Mouse (Mus musculus) liver, embryonic 16.5 days (tissue): ENCODE results near the gene Abhd8. TPM values are rescaled to one million over a fixed set of nuclear protein-coding genes. Genes with fewer than 3 reads are reported as not detected.

Source experiments
- ATAC-seq: fragments of 200-750 bp; cut with Nextera tagmentation; 2 replicates; pipeline ENCODE4 v1.8.0; 2017; ENCODE audit warnings: low read depth, mild to moderate bottlenecking, moderate number of reproducible peaks, moderate library complexity
- H3K27ac ChIP-seq: fragments of 300-500 bp; sonication (generic); 2 replicates; pipeline ENCODE4 v1.5.1; 2014; ENCODE audit warnings: mild to moderate bottlenecking, low read length
- H3K27me3 ChIP-seq: fragments of 300-500 bp; sonication (generic); 2 replicates; pipeline ENCODE4 v1.6.1; 2014; ENCODE audit warnings: low read depth, low read length, mixed read lengths; ENCODE audit not compliant: control insufficient read depth, insufficient read depth
- H3K36me3 ChIP-seq: fragments of 300-500 bp; sonication (generic); 2 replicates; pipeline ENCODE4 v1.6.1; 2014; ENCODE audit warnings: mild to moderate bottlenecking; ENCODE audit not compliant: control insufficient read depth, insufficient read depth
- H3K4me1 ChIP-seq: fragments of 300-500 bp; sonication (generic); 2 replicates; pipeline ENCODE4 v1.6.1; 2014; ENCODE audit warnings: low read depth, low read length, mixed read lengths; ENCODE audit not compliant: control insufficient read depth
- H3K4me2 ChIP-seq: fragments of 300-500 bp; sonication (generic); 2 replicates; pipeline ENCODE4 v1.6.1; 2014; ENCODE audit warnings: low read depth, low read length, mixed read lengths
- H3K4me3 ChIP-seq: fragments of 300-500 bp; sonication (generic); 2 replicates; pipeline ENCODE4 v1.5.1; 2014; ENCODE audit warnings: low read depth, mild to moderate bottlenecking, low read length
- H3K9ac ChIP-seq: fragments of 300-500 bp; sonication (generic); 2 replicates; pipeline ENCODE4 v1.6.1; 2014; ENCODE audit warnings: low read depth, low read length
- H3K9me3 ChIP-seq: fragments of 300-500 bp; sonication (generic); replicated peaks from 2 replicates; pipeline ENCODE4 v1.6.1; 2016; ENCODE audit warnings: low read length; ENCODE audit not compliant: control insufficient read depth
- WGBS: fragments of 180-500 bp; shearing (Covaris S2); extraction: QIAGEN DNeasy Blood & Tissue Kit; methylation state at CpG from one replicate; pipeline ENCODE4 v1.1.7; 2014; ENCODE audit not compliant: insufficient replicate concordance; 5-methylcytosine and 5-hydroxymethylcytosine counted together
- polyA plus RNA-seq: library from polyadenylated mRNA; unstranded; fragments of >200 nt; fragmentation: Nextera tagmentation; extraction: Ambion mirVana; gene quantifications from 2 replicates; pipeline ENCODE4 v1.2.1, GENCODE M21; 2015

Abhd8 gene
- 5.0 and 5.7 TPM in 2 replicates for polyA plus RNA-seq

DNA sequence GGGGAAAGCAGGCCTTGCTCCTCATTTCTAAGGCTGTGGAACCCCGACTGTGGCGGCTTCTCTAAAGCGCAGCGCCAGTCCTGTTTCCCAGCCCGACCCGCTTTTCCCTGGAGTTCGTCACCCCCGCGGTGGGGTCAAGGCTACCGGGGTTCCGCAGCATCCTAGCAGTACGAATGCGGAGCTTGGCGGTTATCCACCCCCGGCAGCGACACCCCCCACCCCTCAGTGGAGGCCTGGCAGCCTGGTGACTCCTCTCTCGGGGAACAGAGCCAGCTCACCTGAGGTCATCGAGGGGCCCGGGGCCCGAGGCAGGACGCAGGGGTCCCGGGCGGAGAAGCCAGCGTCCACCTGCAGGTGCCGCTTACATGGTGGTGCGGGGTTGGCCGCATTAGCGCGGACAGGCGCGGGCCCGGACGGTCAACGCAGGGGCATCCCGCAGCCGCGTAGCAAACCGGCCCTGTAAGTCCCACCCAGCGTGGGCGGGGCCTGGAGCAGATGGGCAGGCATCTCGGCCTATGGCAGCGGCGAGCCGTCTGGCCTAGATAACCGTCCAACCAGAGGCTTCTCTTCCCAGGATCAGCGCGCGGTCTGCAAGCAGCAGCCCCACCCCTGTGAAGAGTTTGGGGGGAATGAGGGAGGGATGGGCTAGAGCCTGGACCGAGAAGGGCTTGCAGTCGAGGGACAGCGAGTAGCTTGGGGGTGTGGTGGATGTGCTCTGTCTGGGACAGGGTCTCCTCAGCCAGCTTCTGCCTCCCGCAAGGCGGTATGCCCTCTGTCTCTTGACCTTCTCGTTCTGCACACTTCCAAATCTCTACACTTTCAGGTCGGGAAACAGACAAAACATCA lies at the start of gene Abhd8:
TSS of gene Abhd8 (minus strand) at position 468 of the 846 bp plus-strand sequence.
- ATAC-seq, result peak; percentile 76
- H3K9ac ChIP-seq, result peak within 1 kb of the TSS; percentile 91
- no peaks in the 10 kb centered on the region for H3K9me3 ChIP-seq
- H3K27ac ChIP-seq, result peak within 1 kb of the TSS; percentile 50
- under 1% methylated on average over 54 of the region's 55 CpGs for WGBS
- H3K4me1 ChIP-seq, result peaks cover 27% of the 10 kb centered on the region
- no peaks in the 10 kb centered on the region; the same call in 1 of the 2 replicates for H3K36me3 ChIP-seq
- peak within 1 kb of the TSS; percentile 98 for H3K4me2 ChIP-seq
- H3K27me3 ChIP-seq, result no peaks in the 10 kb centered on the region
- peak within 1 kb of the TSS; percentile 90 for H3K4me3 ChIP-seq

DNA sequence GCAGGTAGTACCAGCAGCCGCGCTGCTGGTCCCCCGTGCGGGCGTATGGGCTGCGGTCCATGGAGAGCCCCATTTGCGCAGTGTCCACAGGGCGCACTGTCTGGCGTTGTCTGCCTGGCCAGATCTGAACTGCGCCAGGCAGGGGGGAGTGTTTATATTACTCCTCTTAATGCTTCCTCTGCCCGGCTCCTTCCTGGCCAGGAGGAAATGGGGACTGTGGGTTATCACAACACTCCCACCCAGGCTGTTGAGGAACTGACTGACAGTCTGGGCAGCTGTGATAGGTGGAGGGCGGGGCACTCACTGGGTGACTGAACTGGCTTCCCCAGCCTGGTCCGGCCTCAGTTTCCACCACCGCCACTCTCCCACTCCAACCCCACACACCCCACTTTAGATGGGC lies 48.2 kb upstream of the Abhd8 start, which contains the start of gene Plvap:
TSS of gene Plvap (minus strand) at position 109 of the 400 bp plus-strand sequence.
- peak within 1 kb of the TSS; percentile 43 for H3K4me3 ChIP-seq
- H3K36me3 ChIP-seq, result no peaks in the 10 kb centered on the region
- H3K27ac ChIP-seq, result no peak within 1 kb of the TSS
- peak within 1 kb of the TSS; percentile 50 for H3K4me2 ChIP-seq
- no peak within 1 kb of the TSS for H3K9ac ChIP-seq
- H3K9me3 ChIP-seq, result no peaks in the 10 kb centered on the region
- ATAC-seq, result peak; percentile 81
- H3K27me3 ChIP-seq, result peaks cover 27% of the 10 kb centered on the region
- 7% methylated on average over 14 of the region's 14 CpGs for WGBS
- H3K4me1 ChIP-seq, result peaks cover 12% of the 10 kb centered on the region

GRCm38 (mm10) chr8:71509316-71509715 lies 45.9 kb upstream of the Abhd8 start:
- Histone ChIP-seq H3K36me3 (no peaks in the 10 kb centered on the region), H3K27ac (no peak overlapping the region), H3K4me2 (no peak overlapping the region), H3K9ac (no peak overlapping the region), H3K4me3 (no peak overlapping the region), H3K4me1 (peaks cover 12% of the 10 kb centered on the region), H3K9me3 (no peaks in the 10 kb centered on the region), H3K27me3 (peaks cover 37% of the 10 kb centered on the region)
- WGBS, result 72% methylated on average over 2 of the region's 2 CpGs
- no peak for ATAC-seq

DNA sequence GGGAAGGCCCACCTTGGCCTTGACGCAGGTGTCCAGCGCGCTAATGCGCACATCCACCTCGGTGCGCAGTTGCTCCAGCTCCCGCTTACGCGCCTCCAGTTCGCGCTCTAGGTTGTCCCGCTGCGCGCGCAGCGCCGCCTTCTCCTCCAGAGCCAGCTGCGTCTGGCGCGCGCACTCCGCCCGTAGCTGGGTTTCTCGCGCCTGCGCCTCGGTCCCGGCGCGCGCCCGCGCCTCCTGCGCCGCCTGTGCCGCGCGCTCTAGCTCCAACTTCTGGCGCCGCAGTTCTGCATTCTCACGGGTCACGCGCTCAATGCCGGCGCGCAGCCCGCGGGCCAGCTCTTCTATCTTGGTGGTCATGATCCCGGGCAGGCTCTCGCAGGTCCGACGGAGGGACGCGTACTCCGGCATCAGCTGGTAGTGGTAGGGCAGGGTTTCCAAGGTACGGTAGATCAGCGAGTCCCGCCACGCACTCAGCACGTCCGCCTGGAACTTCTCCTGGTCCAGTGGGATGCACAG lies 44.2 kb upstream of the Abhd8 start:
- H3K4me1 ChIP-seq, result peaks cover 12% of the 10 kb centered on the region
- peaks cover 37% of the 10 kb centered on the region for H3K27me3 ChIP-seq
- no peaks in the 10 kb centered on the region for H3K36me3 ChIP-seq
- peak overlapping the region; percentile 47 for H3K4me2 ChIP-seq
- no peak overlapping the region for H3K9ac ChIP-seq
- peak overlapping the region; percentile 36 for H3K4me3 ChIP-seq
- H3K27ac ChIP-seq, result no peak overlapping the region
- H3K9me3 ChIP-seq, result no peaks in the 10 kb centered on the region
- ATAC-seq, result peak; percentile 49
- WGBS, result 2% methylated on average over 60 of the region's 61 CpGs

- Histone ChIP-seq H3K27me3 (peaks cover 37% of the 10 kb centered on the region), H3K36me3 (no peaks in the 10 kb centered on the region), H3K4me1 (peaks cover 3% of the 10 kb centered on the region; the same call in 1 of the 2 replicates), H3K9me3 (no peaks in the 10 kb centered on the region), H3K27ac (no peak overlapping the region), H3K4me3 (no peak overlapping the region), H3K9ac (no peak overlapping the region), H3K4me2 (no peak overlapping the region)
- WGBS, result 62% methylated on average over 4 of the region's 4 CpGs
- no peak for ATAC-seq
These were observed 42.5 kb upstream of the Abhd8 start for GRCm38 (mm10) chr8:71505979-71506378.

DNA sequence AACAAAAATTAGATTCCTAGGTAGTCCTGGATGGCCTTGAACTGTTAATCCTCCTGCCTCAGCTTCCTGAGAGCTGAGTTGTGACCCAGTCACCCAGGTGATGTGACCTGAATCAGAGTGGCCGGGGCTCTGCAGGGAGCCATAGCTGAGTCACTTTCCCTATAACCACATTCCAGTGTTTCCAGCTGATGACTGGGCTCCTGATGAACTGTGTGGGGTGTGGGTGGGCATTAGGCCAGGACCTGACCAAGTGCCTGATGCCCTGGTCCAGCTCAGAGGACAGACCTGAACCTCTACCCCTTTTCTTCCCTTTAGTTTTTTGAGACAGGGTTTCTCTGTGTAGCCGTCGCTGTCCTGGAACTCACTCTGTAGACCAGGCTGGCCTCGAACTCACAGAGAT lies 41.9 kb upstream of the Abhd8 start:
- Histone ChIP-seq H3K9me3 (no peaks in the 10 kb centered on the region), H3K9ac (no peak overlapping the region), H3K27me3 (peaks cover 37% of the 10 kb centered on the region), H3K4me2 (no peak overlapping the region), H3K36me3 (no peaks in the 10 kb centered on the region), H3K4me1 (peaks cover 3% of the 10 kb centered on the region; the same call in 1 of the 2 replicates), H3K27ac (no peak overlapping the region), H3K4me3 (no peak overlapping the region)
- 69% methylated on average over 4 of the region's 4 CpGs for WGBS
- ATAC-seq, result no peak

DNA sequence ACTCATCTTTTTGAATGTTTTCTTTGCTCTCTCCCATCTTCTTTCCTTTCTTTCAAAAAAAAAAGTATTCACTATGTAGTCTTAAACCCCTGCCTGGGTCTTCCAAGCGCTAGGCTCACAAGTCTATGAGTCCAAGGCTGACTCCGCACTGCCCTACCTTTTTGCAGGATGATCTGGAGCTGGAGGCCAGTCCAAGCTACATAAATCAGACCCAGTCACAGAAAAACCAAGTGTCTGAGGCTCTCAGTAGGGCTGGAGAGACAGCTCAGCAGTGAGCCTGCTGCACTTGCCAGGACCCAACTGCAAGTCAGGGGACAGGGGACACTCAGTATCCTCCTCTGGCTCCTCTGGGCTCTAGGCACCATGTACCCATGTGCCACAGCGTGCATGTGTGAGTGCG lies 40.9 kb upstream of the Abhd8 start:
- ATAC-seq, result no peak
- H3K4me3 ChIP-seq, result no peak overlapping the region

DNA sequence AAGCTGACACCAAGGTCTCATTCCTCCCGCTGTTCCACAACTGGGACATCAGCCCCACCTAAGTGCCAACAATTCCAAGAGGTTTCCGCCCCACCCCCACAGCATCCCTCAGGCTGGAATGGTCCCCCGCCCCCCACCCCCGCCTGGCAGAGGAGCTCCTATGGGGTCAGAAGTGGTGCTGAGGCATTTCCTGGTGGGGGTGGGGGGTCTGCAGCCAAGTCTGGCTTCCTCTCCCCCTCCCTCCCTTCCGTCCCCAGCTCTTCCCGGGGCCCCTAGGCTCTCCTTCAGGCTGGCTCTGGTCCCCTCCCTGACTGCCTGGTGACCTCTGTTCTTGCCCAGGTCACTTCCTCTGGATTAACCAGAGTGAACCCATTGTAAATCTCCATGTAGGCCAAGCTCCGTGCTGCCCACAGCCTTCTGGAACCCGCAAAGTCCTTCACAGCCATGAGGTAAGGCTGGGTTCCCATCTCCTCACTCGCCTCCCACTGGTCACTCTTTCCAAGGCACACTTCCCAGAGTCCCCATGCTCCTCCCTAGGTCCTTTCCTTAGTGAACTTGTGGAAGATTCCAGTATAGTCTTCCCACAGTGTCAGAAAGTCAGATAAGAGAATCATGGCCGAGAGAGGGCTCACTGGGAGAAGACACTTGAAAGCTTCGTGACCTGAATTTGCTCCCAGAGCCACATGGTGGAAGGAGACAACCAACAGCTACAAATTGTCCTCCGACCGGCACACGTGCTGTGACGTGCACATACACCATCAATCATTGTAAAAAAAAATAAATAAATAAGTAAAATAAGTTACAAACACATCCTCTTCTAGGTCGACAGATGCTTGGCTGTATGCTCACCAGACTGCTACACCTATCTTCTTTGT lies 35.6 kb upstream of the Abhd8 start:
- H3K27me3 ChIP-seq, result no peaks in the 10 kb centered on the region
- H3K9me3 ChIP-seq, result no peaks in the 10 kb centered on the region
- WGBS, result 41% methylated on average over 15 of the region's 16 CpGs
- H3K4me3 ChIP-seq, result no peak overlapping the region
- no peak overlapping the region for H3K27ac ChIP-seq
- no peak overlapping the region for H3K9ac ChIP-seq
- H3K4me1 ChIP-seq, result no peaks in the 10 kb centered on the region
- ATAC-seq, result peak; percentile 56
- H3K4me2 ChIP-seq, result no peak overlapping the region
- no peaks in the 10 kb centered on the region for H3K36me3 ChIP-seq

More for the DNA sequence above, 40.9 kb upstream of the Abhd8 start:
- Histone ChIP-seq H3K9ac (no peak overlapping the region), H3K9me3 (no peaks in the 10 kb centered on the region), H3K4me2 (no peak overlapping the region), H3K27me3 (peaks cover 33% of the 10 kb centered on the region), H3K27ac (no peak overlapping the region), H3K4me1 (peaks cover 3% of the 10 kb centered on the region; the same call in 1 of the 2 replicates), H3K36me3 (no peaks in the 10 kb centered on the region)
- 79% methylated on average over 4 of the region's 4 CpGs for WGBS
